Mouse (Mus musculus) central nervous system, embryonic 11.5 days (tissue): ENCODE results near the gene Gsc2. TPM values are rescaled to one million over a fixed set of nuclear protein-coding genes. Genes with fewer than 3 reads are reported as not detected.

Experiments used
- polyA plus RNA-seq: library from polyadenylated mRNA; depleted of rRNA; stranded (reverse); fragments of >200 nt; gene quantifications from 2 replicates; pipeline ENCODE4 v1.2.3, GENCODE M21; 2012; rRNA removed

Gsc2 gene
- polyA plus RNA-seq: 0.24 and 0.25 TPM in 2 replicates

DNA sequence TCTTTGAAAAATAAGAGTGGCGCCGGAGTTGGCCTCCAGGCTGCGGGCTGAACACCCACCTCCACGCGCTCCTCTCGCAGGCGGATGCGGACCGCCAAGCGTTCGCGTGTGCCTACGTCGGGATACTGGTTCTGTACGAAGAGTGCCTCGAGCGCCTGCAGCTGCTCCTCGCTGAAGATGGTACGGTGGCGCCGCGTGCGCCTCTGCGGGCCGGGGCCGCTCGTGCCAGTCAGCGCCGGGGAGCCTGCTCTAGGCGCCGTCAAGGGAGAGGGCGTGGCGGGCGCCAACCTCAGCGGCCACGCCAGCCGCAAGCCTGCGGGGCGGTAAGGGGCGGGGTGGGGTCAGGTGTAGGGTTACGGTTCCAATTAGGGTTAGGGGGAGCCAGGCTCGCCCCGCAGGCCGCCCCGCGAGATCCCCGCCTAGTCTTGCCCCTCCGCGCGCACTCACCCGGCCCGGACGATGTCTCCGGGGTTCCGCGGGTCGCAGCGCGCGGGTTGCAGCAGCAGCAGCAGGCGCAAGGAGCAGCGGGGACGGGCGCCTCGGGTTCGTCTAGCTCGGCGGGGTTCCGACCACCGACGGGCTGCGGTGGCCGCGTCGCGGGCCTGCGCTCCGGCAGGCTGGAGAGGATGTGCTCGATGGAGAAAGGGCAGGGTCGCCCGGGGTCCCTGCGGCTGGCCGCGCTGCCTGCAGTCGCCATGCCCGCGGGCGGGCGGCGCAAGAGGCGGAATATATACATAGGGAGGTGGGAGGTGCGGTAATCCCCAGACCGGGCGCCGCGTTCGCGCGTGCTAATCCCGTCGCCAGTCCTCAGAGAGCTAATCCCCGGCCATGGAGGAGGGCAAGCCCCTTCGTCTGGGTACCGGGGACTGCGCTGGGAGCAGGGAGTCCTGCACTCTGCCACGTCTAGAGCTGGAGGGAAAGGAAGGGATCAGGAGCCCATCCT, at the start of gene Gsc2:
Gsc2 (minus strand) TSS at position 753 of the 943 bp plus-strand sequence.

DNA sequence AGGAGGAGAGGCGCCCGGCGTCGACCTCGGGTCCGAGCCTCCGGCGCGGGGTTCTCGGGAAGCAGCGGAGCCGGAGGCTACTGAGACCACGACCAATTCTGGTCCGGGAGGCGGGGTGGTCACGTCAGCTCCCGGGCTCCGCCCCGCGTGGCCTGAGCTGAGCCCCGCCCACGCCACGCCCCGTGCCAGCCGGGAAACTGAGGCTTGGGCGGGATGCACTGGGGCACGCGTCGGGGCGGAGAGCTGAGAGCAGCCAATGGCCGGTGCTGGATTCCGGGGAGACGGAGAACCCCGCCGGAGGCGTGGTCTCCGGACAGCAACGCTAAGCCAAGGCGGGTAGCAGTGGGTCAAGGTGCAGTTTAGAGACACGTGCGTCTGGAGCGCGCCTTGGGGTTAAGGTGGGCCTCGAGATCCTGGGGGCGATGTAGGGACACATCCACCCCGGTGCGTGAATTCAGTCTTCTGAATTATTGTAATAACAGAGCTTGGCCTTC, 13.3 kb upstream of the Gsc2 start, which contains the start of gene Slc25a1:
Slc25a1 (minus strand) TSS at position 133 of the 494 bp plus-strand sequence.

DNA sequence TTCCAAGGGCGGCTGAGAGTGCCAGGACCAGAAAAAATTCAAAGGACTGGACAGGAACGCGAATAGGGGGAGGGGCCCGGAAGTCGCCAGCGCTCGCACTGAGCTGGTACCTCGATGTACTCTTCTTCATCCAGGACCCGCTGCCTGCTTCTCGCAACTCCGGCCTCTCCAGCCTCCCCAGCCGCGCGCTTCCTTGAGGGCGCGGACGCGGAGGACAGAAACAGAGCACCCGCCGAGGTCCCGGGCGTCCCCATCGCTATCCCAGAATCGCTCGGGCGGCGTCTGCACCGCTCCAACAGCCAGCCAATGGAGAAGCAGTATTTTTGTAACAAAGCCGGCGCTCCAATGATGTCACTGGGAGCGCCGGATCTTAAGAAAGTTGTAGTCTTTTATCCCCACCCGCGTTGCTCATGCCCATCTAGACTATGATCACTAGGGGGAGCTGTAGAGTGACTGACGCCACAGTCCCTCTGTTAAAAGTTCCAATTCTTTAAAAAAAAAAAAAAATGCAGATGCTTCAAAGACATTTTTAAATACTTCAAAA, 3.7 kb downstream of the Gsc2 start, which contains the start of gene Ess2:
Ess2 (minus strand) TSS at position 297 of the 544 bp plus-strand sequence.

DNA sequence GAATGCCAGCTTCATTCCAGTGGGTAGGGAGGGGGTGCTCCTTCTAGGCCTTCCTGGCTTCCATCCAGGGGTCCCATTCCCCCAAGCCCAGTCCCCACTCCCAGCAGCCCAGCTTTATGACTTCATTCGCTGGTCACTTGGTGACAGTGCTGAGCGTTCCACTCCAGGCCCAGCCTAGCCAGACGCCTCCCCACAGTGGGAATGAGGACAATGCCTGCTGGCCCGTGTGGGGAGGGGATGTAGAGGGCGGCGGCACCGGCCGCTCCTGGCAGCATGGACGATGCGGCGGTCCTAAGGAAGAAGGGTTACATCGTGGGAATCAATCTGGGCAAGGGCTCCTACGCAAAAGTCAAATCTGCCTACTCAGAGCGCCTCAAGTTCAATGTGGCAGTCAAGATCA, 16.4 kb downstream of the Gsc2 start, which contains the start of the genes Dgcr2 and Tssk2:
Dgcr2 (minus strand) TSS at position 101 of the 400 bp plus-strand sequence.
Tssk2 (plus strand) TSS at position 176 of the 400 bp plus-strand sequence.

DNA sequence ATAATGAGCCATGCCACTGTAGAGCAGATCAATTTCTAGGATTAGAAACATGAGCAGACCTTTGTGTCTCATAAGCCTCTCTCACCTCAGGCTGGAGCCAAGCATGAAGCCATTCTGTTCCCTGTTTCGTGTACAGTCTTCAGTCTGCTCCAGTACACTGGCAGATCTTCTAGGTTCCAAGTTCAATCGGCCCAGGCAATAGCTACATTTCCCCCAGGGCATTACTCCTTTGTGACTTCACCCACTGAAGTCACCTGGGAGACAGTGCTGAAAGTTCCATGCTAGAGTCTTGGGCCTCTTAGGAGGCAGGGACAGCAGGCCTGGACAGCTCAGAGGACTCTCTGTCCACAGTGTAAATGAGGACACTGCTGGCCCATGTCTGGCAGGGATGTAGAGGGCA, 20.9 kb downstream of the Gsc2 start, which contains the start of gene Tssk1:
Tssk1 (plus strand) TSS at position 301 of the 400 bp plus-strand sequence.

DNA sequence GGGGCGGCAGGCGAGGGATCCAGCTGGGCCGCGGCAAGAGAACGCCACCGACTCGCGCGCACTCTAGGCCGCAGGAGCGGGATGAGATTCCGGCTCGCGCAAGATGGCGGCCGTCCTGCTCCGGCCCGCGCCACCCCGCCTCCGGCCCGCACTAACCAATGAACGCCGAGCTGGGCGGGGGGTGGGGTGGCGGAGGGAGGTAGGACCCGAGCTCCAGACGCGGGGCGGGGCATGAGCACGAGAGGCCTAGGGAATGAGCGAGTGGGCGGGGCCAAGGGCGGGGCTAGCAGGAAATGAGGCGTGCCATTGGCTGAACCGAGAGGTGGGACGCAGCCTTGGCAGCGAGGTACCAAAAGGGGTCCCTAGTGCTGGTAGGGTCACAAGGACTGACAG, 23.3 kb downstream of the Gsc2 start, which contains the start of gene Gm20518:
Gm20518 (minus strand) TSS at position 105 of the 393 bp plus-strand sequence.

Other genes with a start within 250 kb of the Gsc2 start
- 37.9 and 63.3 TPM in 2 replicates for gene Med15, start 182.2 kb downstream of the Gsc2 start, polyA plus RNA-seq
- gene Klhl22, start 155.4 kb downstream of the Gsc2 start, polyA plus RNA-seq: 44.7 and 82.6 TPM in 2 replicates
- gene Scarf2, start 117.8 kb downstream of the Gsc2 start, polyA plus RNA-seq: 36.8 and 83.2 TPM in 2 replicates
- gene B830017H08Rik, start 81.9 kb downstream of the Gsc2 start, polyA plus RNA-seq: 0.53 and 0.64 TPM in 2 replicates
- gene Car15, start 76.7 kb downstream of the Gsc2 start, polyA plus RNA-seq: 7.1 and 8.5 TPM in 2 replicates
- gene Gm20518, start 23.4 kb downstream of the Gsc2 start, polyA plus RNA-seq: 1.7 and 2.2 TPM in 2 replicates
- gene Tssk1, start 20.8 kb downstream of the Gsc2 start, polyA plus RNA-seq: 0.02 TPM in 1 of 2 replicates, not detected in the other
- gene Dgcr2, start 16.5 kb downstream of the Gsc2 start, polyA plus RNA-seq: 71.0 and 96.4 TPM in 2 replicates
- not detected in 2 replicates for gene Tssk2, start 16.4 kb downstream of the Gsc2 start, polyA plus RNA-seq
- 36.8 and 45.3 TPM in 2 replicates for gene Ess2, start 3.7 kb downstream of the Gsc2 start, polyA plus RNA-seq
- 47.3 and 64.0 TPM in 2 replicates for gene Slc25a1, start 13.2 kb upstream of the Gsc2 start, polyA plus RNA-seq
- not detected in 2 replicates for gene Vpreb2, start 65.4 kb upstream of the Gsc2 start, polyA plus RNA-seq
- gene Dgcr6, start 137.8 kb upstream of the Gsc2 start, polyA plus RNA-seq: 70.0 and 80.8 TPM in 2 replicates
- gene Prodh, start 175.1 kb upstream of the Gsc2 start, polyA plus RNA-seq: 18.1 and 20.9 TPM in 2 replicates
- 4.7 and 8.0 TPM in 2 replicates for gene Rtn4r, start 212.6 kb upstream of the Gsc2 start, polyA plus RNA-seq